Mouse (Mus musculus) adrenal gland, adult 8-10 months (tissue): ENCODE measurements around the gene Ripor3. TPM values are rescaled to one million over a fixed set of nuclear protein-coding genes. Genes with fewer than 3 reads are reported as not detected.
"Not testable (repeated sequence)": the region's sequence is repeated elsewhere in the genome, so short reads cannot be mapped to it uniquely, and the experiment has no call there.

Experiments
- DNase-seq: peaks from one replicate; pipeline ENCODE4 v3.0.0; 2022
- total RNA-seq, 4 experiments: library from RNA; stranded (reverse); gene quantifications; 2 replicates each; pipeline ENCODE4 v1.2.4; 2022

Ripor3 gene
- total RNA-seq: 1 to 10 TPM; 1.5 to 4.4 (median 3.3) TPM

DNA sequence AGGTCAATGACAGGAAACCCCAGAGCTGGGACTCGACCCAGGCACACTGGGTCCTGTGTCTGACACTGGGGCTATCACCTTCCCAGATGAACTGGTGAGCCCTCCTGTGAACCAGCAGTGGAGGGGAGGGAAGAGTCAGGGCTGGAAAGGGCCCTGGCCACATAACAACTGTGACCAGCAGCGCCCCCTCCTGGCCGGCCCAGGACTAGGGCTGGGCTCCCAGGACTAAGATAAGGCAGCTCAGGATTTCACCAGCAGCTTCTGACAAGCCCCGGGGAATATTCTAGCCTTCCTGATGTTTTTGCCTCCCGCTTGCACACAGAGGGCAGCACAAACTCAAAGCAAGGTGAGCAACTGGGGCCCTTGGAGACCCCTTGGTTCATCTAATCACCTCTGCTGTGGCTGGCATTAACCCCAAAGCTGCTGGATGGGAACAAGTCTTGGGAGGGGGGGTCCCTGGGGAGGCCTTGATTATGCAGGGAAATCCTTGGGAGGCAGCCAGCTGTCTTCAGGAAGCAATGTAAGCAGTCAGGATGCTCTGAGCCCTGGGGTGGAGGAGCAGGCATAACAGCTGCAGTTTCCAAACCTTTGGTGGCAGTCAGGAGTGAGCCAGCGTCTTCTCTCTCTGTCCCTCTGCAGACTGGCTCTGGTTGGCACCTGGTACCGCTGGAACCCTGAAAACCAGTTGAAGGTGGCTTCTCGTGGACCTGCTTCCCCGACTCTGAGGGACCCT lies at the start of gene Ripor3:
Gene Ripor3 (minus strand): TSS at position 683 of the 733 bp plus-strand sequence.
- peak; percentile 58 for DNase-seq

DNA sequence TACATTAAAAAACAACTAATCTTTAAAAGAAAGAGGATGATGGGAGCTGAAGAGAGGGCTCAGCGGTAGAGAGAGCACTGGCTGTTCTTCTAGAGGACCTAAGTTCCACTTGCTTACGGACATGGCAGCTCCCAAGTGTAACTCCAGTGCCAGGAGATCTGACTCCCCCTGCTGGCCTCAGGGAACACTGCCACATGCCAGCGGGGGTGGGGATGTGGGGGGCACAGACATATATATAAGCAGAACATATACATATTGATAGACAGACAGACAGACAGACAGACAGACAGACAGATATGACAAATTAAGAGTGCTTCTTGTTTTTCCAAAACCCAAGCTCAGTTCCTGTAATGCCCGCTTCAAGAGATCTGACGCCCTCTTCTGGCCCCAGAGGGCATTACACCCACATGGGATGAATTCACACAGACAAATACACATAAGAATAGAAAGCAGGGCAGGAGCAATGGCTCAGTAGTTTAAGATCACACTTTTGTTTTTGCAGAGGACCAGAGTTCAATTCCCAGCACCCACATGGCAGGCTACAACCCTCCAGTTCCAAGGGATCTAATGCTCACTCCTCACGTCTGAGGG lies 48.9 kb upstream of the Ripor3 start:
- DNase-seq: no peak

DNA sequence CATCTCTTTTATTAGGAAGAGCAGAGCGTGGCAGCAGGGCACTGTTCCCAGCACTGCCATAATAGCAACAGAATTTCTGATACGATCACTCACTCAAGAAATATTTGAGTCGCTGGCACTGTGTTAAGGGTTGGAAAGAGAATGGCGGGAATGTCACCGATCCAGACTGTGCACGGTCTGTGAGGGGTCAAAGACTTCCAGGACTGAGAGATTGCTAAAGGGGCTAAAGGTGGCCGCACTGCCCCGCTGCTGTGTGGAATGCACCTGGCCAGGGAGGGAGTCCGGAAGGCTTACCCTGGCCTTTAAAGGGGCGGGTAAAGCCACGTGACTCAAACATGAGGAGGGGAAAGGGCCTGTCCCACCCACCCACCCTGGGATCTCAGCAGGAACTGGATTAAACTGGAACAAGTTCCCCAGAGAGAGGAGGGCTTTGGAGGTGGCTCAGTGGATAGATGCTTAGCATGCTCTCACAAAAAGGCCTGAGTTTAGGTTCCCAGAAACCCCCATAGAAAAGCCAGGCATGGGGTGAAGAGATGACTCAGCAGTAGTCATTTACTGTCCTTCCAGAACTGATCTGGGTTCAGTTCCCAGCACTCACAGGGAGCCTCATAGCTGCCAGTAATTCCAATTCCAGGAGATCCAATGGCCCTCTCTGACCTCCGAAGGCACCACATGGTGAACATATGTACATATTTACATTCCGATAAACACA lies 48.2 kb upstream of the Ripor3 start:
- no peak for DNase-seq

DNA sequence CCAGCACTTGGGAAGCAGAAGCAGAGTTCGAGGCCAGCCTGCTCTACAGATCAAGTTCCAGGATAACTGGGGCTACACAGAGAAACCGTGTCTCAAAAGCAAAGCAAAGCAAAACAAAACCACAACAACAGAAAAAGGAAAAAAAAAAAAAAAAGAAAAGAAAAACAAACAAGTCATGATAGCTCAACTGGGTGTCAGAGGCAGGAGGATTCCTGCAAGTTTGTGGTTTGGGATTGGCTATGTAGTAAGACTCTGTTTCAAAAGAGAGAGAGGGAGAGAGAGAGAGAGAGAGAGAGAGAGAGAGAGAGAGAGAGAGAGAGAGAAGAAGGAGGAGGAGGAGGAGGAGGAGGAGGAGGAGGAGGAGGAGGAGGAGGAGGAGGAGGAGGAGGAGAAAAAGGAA lies 47.5 kb upstream of the Ripor3 start:
- DNase-seq: not testable (repeated sequence)

DNA sequence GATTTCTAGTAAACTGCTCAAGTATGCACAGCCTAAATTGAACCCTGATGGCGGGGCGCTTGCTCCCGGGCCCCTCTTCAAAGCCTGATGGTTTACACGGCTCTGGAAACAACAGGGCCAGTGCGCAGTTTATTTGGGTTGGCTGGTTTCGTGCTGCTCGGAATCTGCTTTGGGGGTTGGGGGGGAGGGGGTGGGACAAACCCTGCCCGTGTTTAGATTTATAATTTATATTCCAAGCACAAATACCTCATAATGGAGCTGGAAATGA lies 46.2 kb upstream of the Ripor3 start:
- DNase-seq: no peak

DNA sequence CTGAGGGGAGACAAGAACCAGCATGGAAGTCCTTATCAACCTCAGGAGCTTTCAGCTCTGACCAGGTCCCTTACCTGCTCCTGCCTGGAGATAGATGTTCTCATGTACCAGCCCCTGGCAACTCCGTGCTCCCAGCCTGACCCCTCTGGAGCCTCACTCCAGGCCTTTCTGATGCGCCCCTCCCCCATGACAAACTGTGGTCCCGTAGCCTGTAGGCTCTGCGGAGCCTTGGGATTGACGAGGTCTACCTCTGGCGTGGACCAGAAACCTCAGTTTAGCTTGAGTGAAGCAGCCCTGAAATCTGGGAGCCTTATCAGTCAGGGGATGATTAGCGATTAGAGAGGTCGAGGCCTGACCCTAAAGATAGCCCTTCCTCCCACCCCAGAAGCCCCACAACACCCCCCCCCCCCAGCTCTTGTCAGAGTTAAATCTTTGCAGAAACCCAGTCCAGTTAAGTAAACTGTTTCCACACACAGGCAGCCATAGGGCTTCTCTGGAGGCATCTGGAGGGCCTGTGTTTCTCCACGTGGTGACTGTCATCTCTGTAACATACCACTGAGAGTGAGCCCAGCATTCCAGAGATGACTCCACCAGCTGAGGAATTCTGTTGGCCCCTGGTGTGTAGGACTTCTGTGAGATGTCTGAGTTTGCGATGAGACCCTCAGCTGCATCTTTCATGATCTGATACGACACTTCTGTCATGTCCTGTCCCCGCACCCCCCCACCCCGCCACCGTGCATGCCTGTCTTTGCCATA lies 45.7 kb upstream of the Ripor3 start:
- DNase-seq: no peak

DNA sequence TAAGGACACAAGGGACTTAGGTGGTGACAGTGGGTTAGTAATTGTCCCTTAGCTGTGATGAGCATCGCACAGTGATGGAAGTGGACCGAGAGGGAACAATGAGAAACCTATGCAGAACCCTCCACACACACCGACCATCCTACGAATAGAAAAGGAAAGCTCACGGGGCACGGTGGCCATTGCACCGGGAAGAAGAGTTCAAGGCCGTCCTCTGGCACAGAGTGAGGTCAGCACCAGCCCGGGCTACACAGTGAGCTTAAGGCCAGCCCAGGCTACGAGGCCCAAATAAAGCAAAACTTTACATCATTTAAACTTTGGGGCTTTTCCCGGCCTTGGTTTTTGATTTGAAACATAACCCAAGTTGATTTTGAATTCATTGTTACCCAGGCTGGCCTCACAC lies 43.7 kb upstream of the Ripor3 start:
- DNase-seq: no peak

DNA sequence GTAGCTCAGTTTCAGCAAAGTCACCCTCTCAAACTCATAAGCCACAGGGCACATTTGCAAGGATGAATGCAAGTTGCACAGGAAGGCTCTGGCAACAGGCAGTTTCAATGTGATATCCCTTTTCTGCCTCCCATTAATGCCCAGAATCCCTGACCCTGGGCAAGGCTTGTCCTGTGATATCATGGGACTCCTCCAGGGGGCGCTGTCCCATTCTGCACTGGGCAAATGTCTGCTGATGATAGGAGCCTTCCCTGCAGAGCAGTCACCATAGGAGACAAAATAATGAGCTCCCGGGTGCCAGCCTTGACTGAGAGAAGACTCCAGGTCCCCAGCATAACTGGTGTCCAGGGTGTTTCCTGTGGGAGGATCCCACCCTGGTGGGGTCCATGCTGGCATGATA lies 42.3 kb upstream of the Ripor3 start:
- DNase-seq: no peak

DNA sequence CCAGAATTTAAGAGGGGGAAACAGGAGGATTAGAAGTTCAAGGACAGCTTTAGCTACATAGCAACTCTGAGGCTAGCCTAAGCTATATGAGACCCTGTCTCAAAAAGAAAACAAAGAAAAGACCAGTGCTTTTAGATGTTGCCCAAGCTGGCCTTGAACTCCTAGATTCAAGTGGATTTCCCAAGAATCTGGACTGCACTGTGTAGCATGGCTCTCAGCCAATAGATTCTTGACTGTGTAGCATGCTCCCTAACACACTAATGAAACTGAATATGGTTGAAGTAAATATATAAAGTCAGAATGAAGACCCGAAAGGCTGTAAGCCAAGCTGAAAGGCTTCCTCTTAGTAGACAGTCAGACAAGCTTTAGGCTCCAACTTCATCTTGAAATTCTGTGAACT lies 41.7 kb upstream of the Ripor3 start:
- no peak for DNase-seq

DNA sequence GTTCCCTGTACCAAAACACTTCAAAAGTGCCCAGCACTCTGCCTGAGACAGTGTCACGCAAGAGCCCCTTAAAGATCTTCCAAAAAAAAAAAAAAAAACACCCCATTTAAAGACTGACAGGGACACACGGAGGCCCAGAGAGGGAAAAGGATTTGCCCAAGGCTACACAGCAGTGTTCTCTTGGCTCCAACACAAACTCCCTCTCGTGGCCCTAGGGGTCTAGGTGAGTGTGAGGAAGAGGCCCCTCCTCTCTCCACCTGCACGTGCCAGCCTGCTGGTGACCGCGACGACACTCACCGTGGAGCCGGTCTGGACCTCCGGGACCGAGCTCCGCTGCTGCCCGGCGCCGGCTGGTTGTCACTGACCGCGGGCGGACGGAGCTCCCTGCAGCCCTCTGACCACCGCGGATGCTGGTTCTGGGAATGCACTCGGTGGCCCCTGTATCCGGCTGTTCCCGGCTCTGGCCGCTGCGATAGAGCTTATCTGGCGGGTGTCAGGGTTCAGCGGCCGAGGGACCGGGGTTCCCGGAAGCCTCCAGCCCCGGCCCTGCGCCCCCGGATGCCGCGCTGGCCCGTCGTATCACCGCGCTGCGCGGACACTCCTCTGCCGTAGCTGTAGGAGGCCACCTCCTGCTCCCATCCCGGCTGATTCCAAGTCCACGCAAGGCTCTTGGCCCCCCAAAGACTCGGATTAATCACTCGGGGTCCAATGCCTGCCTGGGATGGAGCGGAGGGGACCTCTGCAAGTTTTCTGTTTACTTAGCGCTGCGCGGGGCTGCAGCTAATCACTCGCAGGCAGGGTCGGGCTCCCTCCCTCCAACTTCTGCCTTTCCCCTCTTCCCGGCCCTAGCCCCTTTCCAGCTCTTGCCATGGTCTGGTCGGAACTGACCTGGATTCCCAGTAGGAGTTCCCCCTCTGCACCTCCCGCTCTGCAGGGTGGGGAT lies 39.9 kb upstream of the Ripor3 start:
- no peak for DNase-seq

DNA sequence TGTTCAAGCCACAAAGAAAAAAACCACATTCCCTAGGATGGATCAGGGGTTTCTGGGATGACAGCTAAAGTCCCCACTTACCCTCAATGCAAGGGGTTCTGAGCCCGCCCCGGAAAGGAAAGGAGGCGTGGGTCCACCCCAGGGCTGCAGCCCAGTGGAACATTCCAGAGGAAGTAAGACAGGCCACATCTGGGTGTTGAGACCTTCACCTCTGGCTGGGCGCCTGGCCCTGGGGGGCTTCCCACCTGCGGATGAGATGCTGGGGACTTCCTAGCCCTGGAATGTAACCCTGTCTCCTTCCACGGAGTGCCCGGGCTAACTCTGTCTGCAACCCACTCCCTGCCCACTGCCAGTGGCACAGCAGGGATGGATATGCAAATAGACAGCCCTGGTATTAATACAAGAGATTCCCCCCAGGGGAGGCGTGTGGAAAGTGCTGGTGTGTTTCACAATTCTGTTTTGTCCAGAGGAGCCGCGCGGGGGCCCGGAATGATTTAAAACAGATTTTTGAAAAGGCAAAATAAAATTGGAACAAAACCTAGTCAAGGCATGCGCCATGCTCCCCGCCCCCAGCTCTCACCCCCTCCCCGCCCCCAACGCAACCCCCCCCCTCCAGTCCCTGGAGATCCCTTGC lies 38.7 kb upstream of the Ripor3 start:
- no peak for DNase-seq

DNA sequence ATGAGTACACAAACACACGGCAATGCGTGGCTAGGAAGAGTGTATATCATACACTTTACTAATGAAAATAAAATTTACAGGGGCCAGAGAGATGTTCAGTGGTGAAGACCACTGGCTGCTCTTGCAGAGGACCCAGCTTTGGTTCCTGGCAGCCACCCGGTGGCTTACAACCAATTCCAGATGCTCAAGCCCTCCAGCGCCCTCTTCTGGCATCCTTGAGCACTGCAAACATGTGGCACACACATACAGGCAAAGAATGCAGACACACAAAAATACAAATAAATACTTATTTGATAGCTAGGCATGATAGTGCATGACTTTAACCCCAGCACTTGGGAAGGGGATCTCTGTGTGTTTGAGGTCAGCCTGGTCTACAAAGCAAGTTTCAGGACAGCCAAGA lies 36.0 kb upstream of the Ripor3 start:
- no peak for DNase-seq

DNA sequence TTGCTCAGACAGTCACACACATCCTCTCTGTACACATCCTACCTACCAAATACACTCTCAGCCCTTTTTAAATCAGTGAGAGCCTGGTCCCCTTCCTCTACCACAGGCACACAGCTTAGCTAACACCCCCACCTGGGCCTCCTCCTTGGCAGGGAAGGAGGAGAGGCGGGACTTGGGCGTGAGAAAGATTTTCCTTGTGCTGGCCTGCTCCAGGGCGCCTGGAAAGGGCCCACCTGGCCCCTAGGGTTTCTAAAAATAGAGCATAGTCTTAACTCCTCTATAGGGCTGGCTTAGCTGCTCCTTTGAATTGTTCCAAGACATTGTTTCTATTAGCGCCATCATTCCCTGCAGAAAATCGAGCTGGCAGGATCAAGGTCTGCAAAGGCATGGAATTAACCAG lies 35.4 kb upstream of the Ripor3 start:
- no peak for DNase-seq

DNA sequence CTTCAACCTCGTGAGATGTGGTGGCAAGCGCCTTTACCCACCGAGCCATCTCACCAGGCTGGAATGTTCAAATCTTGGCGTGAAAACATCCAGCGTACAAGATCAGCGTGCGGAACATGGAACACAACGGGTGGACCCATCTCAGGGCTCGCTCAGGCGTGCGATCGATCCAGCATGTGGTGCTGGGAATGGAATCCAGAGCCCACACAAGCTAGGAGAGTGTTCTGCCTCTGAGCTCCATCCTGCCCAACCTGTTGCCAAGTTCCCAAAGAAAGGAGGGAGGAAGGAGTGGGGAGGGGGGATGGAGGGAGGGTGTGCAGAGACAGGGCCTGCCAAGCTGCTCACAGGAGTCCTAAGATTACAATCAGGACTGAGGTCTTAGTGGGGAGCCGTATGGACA lies 34.9 kb upstream of the Ripor3 start:
- DNase-seq: no peak

DNA sequence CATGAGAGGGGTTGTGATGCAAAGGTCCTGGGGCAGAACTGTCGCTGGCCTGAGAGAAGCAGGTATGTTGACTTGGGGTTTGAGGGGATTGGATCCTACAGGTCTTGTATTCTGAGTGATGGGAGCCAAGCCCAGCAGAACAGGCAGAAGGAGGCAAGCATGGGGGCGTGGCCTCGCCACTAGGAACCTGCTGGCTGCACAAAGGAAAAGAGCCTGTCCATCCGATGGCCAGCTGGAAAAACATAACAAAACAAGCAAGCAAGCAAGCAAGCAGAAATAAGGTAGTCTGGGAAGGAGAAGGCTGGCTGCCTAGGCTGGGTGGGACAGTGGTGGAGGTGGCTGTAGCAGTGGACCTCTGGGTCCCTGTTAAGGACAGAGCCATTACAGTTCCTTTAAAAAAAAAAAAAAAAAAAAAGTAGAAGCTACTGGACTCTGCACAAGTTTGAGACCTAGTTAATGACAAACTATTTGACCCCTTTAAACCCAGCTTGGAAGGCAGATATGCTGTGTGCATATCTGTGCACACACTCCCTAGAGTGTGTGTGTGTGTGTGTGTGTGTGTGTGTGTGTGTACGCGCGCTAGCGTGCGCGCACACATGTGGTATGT lies 34.4 kb upstream of the Ripor3 start:
- DNase-seq: no peak

DNA sequence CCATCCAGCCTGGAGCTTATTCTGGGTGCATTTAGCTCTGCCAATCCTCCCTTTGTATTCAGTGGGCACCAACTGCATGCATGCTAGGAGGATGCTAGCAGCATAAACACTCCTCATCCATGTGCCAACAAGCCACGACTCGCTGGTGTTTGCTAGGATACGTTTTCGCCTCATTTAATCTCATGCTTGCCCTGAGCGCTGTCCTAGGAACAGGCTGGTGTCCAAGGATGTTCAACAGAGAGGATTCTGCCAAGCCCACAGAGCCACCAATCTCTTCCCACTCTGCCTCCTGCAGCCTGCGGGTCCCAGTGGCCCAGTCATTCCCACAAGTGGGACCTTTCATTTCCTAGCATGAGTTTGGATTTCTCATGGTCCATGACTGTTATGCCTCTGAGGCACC lies 31.6 kb upstream of the Ripor3 start:
- no peak for DNase-seq

DNA sequence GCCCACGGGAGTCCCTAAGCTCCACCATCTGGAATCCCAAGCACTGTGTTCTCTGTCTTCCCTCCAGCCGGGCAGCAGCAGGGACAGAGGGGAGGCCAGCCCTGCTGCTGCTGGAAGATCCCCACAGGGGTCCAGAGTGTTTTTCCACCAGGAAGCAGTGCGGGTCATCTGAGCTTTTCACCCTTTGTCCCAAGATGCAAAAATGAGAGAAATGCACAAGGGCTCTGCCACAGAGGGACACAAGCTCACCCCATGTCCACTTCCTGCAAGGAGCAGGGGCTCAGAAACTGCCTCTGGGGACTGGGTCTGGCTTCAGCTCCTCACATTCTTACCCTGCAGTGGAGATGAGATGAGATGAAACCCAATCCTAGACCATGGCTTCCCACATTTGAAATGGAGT lies 30.3 kb upstream of the Ripor3 start:
- no peak for DNase-seq

DNA sequence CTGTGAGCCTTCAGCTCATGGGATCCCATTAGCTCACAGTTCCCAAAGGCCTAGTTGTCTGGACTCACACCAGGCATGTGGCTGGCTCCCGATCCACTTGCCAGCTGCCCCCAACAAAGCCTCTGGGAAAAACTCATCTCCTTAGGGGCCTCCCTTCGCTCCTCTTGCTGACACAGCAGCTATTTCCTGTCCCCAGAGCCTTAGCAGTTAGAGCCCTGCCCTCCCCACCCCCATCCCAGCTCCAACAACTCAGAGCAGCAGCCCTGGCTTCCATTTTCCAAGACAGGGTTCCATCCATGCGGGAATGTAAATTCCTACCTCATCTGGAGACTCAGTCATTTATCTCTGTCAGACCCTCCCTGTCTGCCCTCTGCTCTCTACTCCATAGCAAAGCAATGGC lies 26.6 kb upstream of the Ripor3 start:
- no peak for DNase-seq

DNA sequence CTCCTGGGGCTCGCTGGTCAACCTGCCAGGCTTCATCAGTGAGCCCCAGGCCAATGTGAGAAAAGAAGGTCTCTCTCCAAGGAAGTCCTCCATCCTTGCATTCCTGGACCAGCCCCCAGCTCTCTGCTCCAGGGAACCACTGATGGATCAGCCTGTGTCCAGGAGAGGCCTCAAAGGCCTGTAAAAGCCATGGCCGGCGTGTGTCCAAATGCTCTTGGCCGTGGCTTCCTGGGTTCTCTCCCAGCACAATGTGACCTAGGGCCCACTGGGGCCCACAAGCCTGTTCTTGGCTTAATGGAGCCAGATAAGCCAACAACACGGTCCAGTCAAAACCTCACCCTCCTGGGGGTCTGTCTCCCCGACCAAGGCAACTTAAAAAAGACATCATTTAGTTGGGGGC lies 25.5 kb upstream of the Ripor3 start:
- no peak for DNase-seq

DNA sequence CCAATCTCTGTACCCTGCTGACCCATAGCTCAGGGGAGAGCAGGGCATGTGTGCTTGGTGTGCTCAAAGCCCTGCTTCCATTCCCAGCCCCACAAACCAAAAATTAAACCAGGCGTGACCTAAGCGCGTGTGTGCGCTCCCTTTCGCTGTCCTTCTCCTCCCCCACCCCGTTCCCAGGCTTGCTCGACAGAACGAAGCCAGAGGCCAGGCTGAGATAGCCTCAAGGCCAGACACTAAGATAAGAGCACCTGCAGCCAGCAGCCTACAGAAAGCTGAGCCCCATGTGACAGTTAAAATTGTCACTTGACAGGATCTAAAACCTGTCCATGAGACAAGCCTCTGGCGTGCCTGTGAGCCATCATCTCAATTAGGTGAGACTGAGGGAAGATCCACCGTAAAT lies 23.5 kb upstream of the Ripor3 start:
- DNase-seq: no peak

DNA sequence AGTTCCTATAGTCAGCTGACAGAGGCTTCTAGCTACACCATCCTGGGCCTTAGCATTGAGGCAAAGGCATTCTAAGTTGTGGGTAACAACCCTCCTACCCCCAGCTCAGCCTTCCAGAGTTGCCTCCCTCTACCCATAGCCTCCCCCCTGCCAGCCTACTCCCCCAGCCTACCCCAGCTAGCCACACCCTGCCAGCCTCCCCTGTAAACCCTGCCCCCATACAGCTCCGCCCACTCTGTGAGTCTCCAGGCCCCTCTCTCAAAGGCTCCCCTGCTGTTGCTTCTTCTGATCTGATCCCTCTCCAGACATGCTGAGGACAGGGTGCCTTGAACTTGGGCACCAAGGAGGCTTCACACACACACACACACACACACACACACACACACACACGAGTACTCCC lies 21.4 kb upstream of the Ripor3 start:
- no peak for DNase-seq
